Comparison of ENCODE assay signal across 10 mouse cellular contexts in genomic region chr7:19811114-19811513, GRCm38 (mm10). TPM values are rescaled to one million over a fixed set of nuclear protein-coding genes. Genes with fewer than 3 reads are reported as not detected.
A peak's percentile ranks its signal among the peaks of the same experiment; 100 is the strongest.
DNase-seq lines count a peak whose midpoint lies in the region; ATAC-seq and TF ChIP-seq lines count a peak whose summit lies in the region.
"Had no signal": no experiment of that assay in that cellular context is flagged by ENCODE, and none has a peak within 500 bp of the region (broad histone marks: within the 10 kb centered on the region; RNA-seq: fewer than 3 reads in every experiment).

No protein-coding gene starts in this region.

- peaks cover 15% of the 10 kb centered on the region for H3K4me1 ChIP-seq in hindbrain, embryonic 12.5 days
- peaks cover 16% of the 10 kb centered on the region for H3K4me1 ChIP-seq in limb, embryonic 12.5 days (replicated peaks)
- peaks cover 10% of the 10 kb centered on the region; the same call in 1 of the 2 replicates for H3K4me1 ChIP-seq in midbrain, postnatal 0 days (ENCODE audit: insufficient read depth, low read length)

- DNase-seq in layer of hippocampus, adult 11-12 months (ENCODE audit: low spot score) = peak; percentile 32
- no peak for DNase-seq in layer of hippocampus, postnatal 14 days (ENCODE audit: low spot score in 2 of 2)
- DNase-seq in embryo, embryonic 9.5 days (ENCODE audit: extremely low spot score) = peak; percentile 48
- peak; percentile 29 for DNase-seq in midbrain, postnatal 0 days (ENCODE audit: low spot score)
- no peak for DNase-seq in right cerebral cortex, postnatal 25 days
- no peak for DNase-seq in layer of hippocampus, adult 18-20 months (ENCODE audit: low spot score in 2 of 2)

- H3K9me3 ChIP-seq in hindbrain, embryonic 12.5 days (replicated peaks) = 0 out of 2 replicates have a peak, but pooled peaks cover 4% of the 10 kb centered on the region
- 0 out of 2 replicates have a peak, but pooled peaks cover 3% of the 10 kb centered on the region for H3K9me3 ChIP-seq in limb, embryonic 12.5 days
- no peaks in the 10 kb centered on the region for H3K9me3 ChIP-seq in midbrain, postnatal 0 days (ENCODE audit: low read length)

- no peaks in the 10 kb centered on the region for H3K36me3 ChIP-seq in hindbrain, embryonic 12.5 days
- H3K36me3 ChIP-seq in limb, embryonic 12.5 days = no peaks in the 10 kb centered on the region
- H3K36me3 ChIP-seq in midbrain, postnatal 0 days (ENCODE audit: insufficient read depth, low read length) = no peaks in the 10 kb centered on the region

- H3K27ac ChIP-seq in hindbrain, embryonic 12.5 days = no peak overlapping the region
- H3K27ac ChIP-seq in limb, embryonic 12.5 days = no peak overlapping the region
- no peak overlapping the region for H3K27ac ChIP-seq in midbrain, postnatal 0 days (ENCODE audit: low read depth, low read length)

- WGBS in hindbrain, embryonic 12.5 days = 3% methylated on average over 22 of the region's 22 CpGs
- WGBS in limb, embryonic 12.5 days = 4% methylated on average over 22 of the region's 22 CpGs
- WGBS in midbrain, postnatal 0 days = 6% methylated on average over 22 of the region's 22 CpGs

- no peak for TF ChIP-seq CTCF in midbrain, postnatal 0 days (IDR thresholded peaks at IDR 0.05)

- ATAC-seq in hindbrain, embryonic 12.5 days (ENCODE audit: low FRiP score) = no peak; the same call in 1 of the 2 replicates
- peak; percentile 33; the same call in 1 of the 2 replicates for ATAC-seq in limb, embryonic 12.5 days (ENCODE audit: insufficient number of reproducible peaks, insufficient read depth, low FRiP score, low TSS enrichment, low read depth)
- ATAC-seq in midbrain, postnatal 0 days (ENCODE audit: low FRiP score) = no peak

- peak overlapping the region; percentile 32 for H3K4me2 ChIP-seq in hindbrain, embryonic 12.5 days (replicated peaks)
- H3K4me2 ChIP-seq in limb, embryonic 12.5 days = peak overlapping the region; percentile 45
- peak overlapping the region; percentile 56 for H3K4me2 ChIP-seq in midbrain, postnatal 0 days (ENCODE audit: low read depth, low read length, poor library complexity, severe bottlenecking)

- H3K4me3 ChIP-seq in hindbrain, embryonic 12.5 days = peak overlapping the region; percentile 21
- H3K4me3 ChIP-seq in limb, embryonic 12.5 days (replicated peaks) = peak overlapping the region; percentile 14
- peak overlapping the region; percentile 28 for H3K4me3 ChIP-seq in midbrain, postnatal 0 days (ENCODE audit: low read depth, low read length)
- H3K4me3 ChIP-seq: myocyte had no signal

- peaks cover 81% of the 10 kb centered on the region for H3K27me3 ChIP-seq in hindbrain, embryonic 12.5 days
- H3K27me3 ChIP-seq in limb, embryonic 12.5 days = peaks cover 69% of the 10 kb centered on the region
- H3K27me3 ChIP-seq in midbrain, postnatal 0 days (ENCODE audit: insufficient read depth, low read length) = peaks cover 32% of the 10 kb centered on the region

- no peak overlapping the region for H3K9ac ChIP-seq in hindbrain, embryonic 12.5 days
- no peak overlapping the region for H3K9ac ChIP-seq in limb, embryonic 12.5 days (replicated peaks)
- H3K9ac ChIP-seq in midbrain, postnatal 0 days (replicated peaks; ENCODE audit: low read length, poor library complexity, severe bottlenecking) = no peak overlapping the region

RNA-seq across cellular contexts. Expression of gene Bcl3, which starts 11.5 kb away (rescaled TPM):
- under 1 TPM; 0.38 to 0.78 TPM for total RNA-seq in layer of hippocampus, postnatal 14 days (2021)
- 1.1 and 2.1 TPM in 2 replicates for polyA plus RNA-seq in hindbrain, embryonic 12.5 days (2016; fragmentation: Nextera tagmentation; extraction: Ambion mirVana)
- polyA plus RNA-seq in limb, embryonic 12.5 days (2016; fragmentation: Nextera tagmentation; extraction: Ambion mirVana) = 0.54 and 0.82 TPM in 2 replicates
- 0.55 and 0.66 TPM in 2 replicates for total RNA-seq in midbrain, postnatal 0 days (2014; rRNA removed)
- polyA plus RNA-seq in midbrain, postnatal 0 days (2015; fragmentation: Nextera tagmentation; extraction: Ambion mirVana) = 0.93 and 1.3 TPM in 2 replicates
- total RNA-seq in layer of hippocampus, adult 18-20 months (2021) = 1 to 10 TPM in 1 of 2 experiments, under 1 TPM in 1; 0.27 to 1.1 TPM

RNA-seq across cellular contexts. Expression of gene Cblc, which starts 14.5 kb away (rescaled TPM):
- not detected for total RNA-seq in layer of hippocampus, postnatal 14 days (2021)
- polyA plus RNA-seq in hindbrain, embryonic 12.5 days (2016; fragmentation: Nextera tagmentation; extraction: Ambion mirVana) = 1.0 and 1.3 TPM in 2 replicates
- polyA plus RNA-seq in limb, embryonic 12.5 days (2016; fragmentation: Nextera tagmentation; extraction: Ambion mirVana) = 2.8 and 3.1 TPM in 2 replicates
- total RNA-seq in midbrain, postnatal 0 days (2014; rRNA removed) = 0.71 and 1.8 TPM in 2 replicates
- polyA plus RNA-seq in midbrain, postnatal 0 days (2015; fragmentation: Nextera tagmentation; extraction: Ambion mirVana) = 0.70 and 1.2 TPM in 2 replicates
- not detected for total RNA-seq in layer of hippocampus, adult 18-20 months (2021)
- total RNA-seq: MEL had no signal

RNA-seq across cellular contexts. Expression of gene Bcam, which starts 40.3 kb away (rescaled TPM):
- total RNA-seq in layer of hippocampus, postnatal 14 days (2021) = 10 to 100 TPM in 1 of 2 experiments, 1 to 10 TPM in 1; 8.8 to 14.0 TPM
- polyA plus RNA-seq in hindbrain, embryonic 12.5 days (2016; fragmentation: Nextera tagmentation; extraction: Ambion mirVana) = 21.0 and 25.1 TPM in 2 replicates
- polyA plus RNA-seq in limb, embryonic 12.5 days (2016; fragmentation: Nextera tagmentation; extraction: Ambion mirVana) = 59.7 and 63.3 TPM in 2 replicates
- total RNA-seq in midbrain, postnatal 0 days (2014; rRNA removed) = 32.6 and 33.5 TPM in 2 replicates
- 18.7 and 22.0 TPM in 2 replicates for polyA plus RNA-seq in midbrain, postnatal 0 days (2015; fragmentation: Nextera tagmentation; extraction: Ambion mirVana)
- 10 to 100 TPM; 12.4 to 12.9 TPM for total RNA-seq in layer of hippocampus, adult 18-20 months (2021)

RNA-seq across cellular contexts. Expression of gene Gm19345, which starts 40.7 kb away (rescaled TPM):
- total RNA-seq in layer of hippocampus, postnatal 14 days (2021) = 1 to 10 TPM; 3.0 to 3.3 TPM
- 1.1 and 1.7 TPM in 2 replicates for polyA plus RNA-seq in hindbrain, embryonic 12.5 days (2016; fragmentation: Nextera tagmentation; extraction: Ambion mirVana)
- polyA plus RNA-seq in limb, embryonic 12.5 days (2016; fragmentation: Nextera tagmentation; extraction: Ambion mirVana) = 0.43 TPM in 1 of 2 replicates, not detected in the other
- 31.6 and 44.4 TPM in 2 replicates for total RNA-seq in midbrain, postnatal 0 days (2014; rRNA removed)
- polyA plus RNA-seq in midbrain, postnatal 0 days (2015; fragmentation: Nextera tagmentation; extraction: Ambion mirVana) = 21.6 and 25.8 TPM in 2 replicates
- total RNA-seq in layer of hippocampus, adult 18-20 months (2021) = 1 to 10 TPM; 1.2 to 2.3 TPM
- total RNA-seq: MEL had no signal

RNA-seq across cellular contexts. Expression of gene Ceacam16, which starts 50.0 kb away (rescaled TPM):
- total RNA-seq in layer of hippocampus, postnatal 14 days (2021) = not detected
- not detected in 2 replicates for polyA plus RNA-seq in hindbrain, embryonic 12.5 days (2016; fragmentation: Nextera tagmentation; extraction: Ambion mirVana)
- not detected in 2 replicates for polyA plus RNA-seq in limb, embryonic 12.5 days (2016; fragmentation: Nextera tagmentation; extraction: Ambion mirVana)
- not detected in 2 replicates for total RNA-seq in midbrain, postnatal 0 days (2014; rRNA removed)
- 0.90 and 1.5 TPM in 2 replicates for polyA plus RNA-seq in midbrain, postnatal 0 days (2015; fragmentation: Nextera tagmentation; extraction: Ambion mirVana)
- total RNA-seq in layer of hippocampus, adult 18-20 months (2021) = not detected

Comparison
In these comparisons a context has a peak if more than half of its experiments do, and no peak if none do; other contexts are left out.
1. DNase-seq: peak in layer of hippocampus, adult 11-12 months (single experiment), embryo, embryonic 9.5 days (single experiment) and midbrain, postnatal 0 days (single experiment); none in layer of hippocampus, postnatal 14 days (0 of 2), right cerebral cortex, postnatal 25 days (single experiment) and layer of hippocampus, adult 18-20 months (0 of 2).
2. Peak in every context shown above with its lines, with median percentiles within 50 percentile points of each other: H3K4me2 ChIP-seq and H3K4me3 ChIP-seq.